Mouse (Mus musculus) CH12.LX (cell line): ENCODE measurements around the gene Pbx1.

ENCODE experiments used
- CTCF ChIP-seq, 2 experiments: IDR thresholded peaks in 1 of 2; conservative IDR thresholded peaks in 1 of 2; 2 replicates each; pipeline ENCODE4 v1.5.1; 2011 to 2012; ENCODE audit warnings: low read depth in 2 of 2, low read length in 2 of 2, improper control_type of control experiment in 1 of 2, inconsistent platforms in 1 of 2, mild to moderate bottlenecking in 1 of 2, moderate library complexity in 1 of 2
- EP300 ChIP-seq: IDR thresholded peaks from 2 replicates; pipeline ENCODE4 v1.6.1; 2011; ENCODE audit warnings: low read length, improper control_type of control experiment
- NRF1 ChIP-seq: IDR thresholded peaks from 2 replicates; pipeline ENCODE4 v1.6.1; 2014; ENCODE audit warnings: low read depth, mild to moderate bottlenecking, inconsistent platforms, low read length, improper control_type of control experiment, moderate library complexity
- POLR2A ChIP-seq: IDR thresholded peaks from 2 replicates; pipeline ENCODE4 v1.6.1; 2011; ENCODE audit warnings: low read depth, mild to moderate bottlenecking, improper control_type of control experiment, low read length
- RCOR1 ChIP-seq: conservative IDR thresholded peaks from 2 replicates; pipeline ENCODE4 v1.6.1; 2012; ENCODE audit warnings: low read depth, mild to moderate bottlenecking, inconsistent platforms, low read length, improper control_type of control experiment

GRCm38 (mm10) chr1:168118077-168118476 is 314.0 kb downstream of the Pbx1 start:
- no peak for TF ChIP-seq POLR2A
- no peak for TF ChIP-seq NRF1
- TF ChIP-seq EP300: no peak
- TF ChIP-seq CTCF (conservative IDR thresholded peaks at IDR 0.05 in 1 of 2, IDR thresholded peaks at IDR 0.05 in 1 of 2; ENCODE audit: low read depth in 2 of 2, low read length in 2 of 2): no peak
- no peak for TF ChIP-seq RCOR1
